Mouse (Mus musculus): Measurements from ENCODE around the gene Ppp1r2.

DNA sequence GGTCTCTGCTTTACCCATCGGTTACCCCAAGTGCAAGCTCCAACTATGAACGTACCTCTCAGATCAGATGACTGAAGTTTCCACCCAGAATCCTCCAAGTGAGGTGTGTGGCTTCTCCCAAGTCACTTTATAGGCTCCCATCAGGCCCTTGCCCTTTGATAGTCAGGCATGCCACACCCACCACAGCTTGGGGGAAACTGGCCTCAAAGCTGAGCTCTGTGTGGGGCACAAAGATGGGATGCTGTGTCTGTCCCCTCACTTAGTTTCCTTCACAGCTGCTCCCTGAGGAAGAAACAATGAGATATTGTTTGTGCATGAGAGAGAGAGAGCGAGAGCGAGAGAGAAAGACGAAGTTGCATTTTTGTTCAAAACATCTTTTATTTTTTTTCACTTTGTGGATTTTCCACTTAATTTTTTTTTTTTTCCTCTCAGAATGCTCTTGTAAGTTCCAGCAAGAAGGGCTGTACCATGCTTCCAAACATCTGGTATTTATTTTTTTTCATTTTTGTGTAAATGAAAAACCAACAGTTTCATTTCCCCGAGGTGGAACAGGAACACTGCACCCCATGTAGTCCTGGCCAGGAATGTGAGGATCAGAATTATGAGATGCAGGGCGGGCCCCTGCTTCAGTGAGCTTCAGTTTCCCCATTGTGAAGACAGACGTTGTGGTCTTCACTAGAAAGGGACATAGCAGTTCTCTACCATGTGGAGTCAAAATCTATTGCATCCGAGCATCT is 39.6 kb upstream of the Ppp1r2 start, which contains the start of gene Apod:
- TF ChIP-seq MAX (IDR thresholded peaks at IDR 0.05; ENCODE audit: low read depth): no peak
- TF ChIP-seq CEBPB (IDR thresholded peaks at IDR 0.05; ENCODE audit: insufficient read depth, poor library complexity, severe bottlenecking): no peak
- TF ChIP-seq POLR2A (IDR thresholded peaks at IDR 0.05; ENCODE audit: insufficient read length, low read depth): no peak
- TF ChIP-seq USF1 (IDR thresholded peaks at IDR 0.05; ENCODE audit: low read depth): no peak
- TF ChIP-seq E2F4 (IDR thresholded peaks at IDR 0.05; ENCODE audit: insufficient read depth): no peak
- TF ChIP-seq SRF (IDR thresholded peaks at IDR 0.05; ENCODE audit: control insufficient read depth, insufficient read length, low read depth): no peak
- no peak for TF ChIP-seq MYOD1 (IDR thresholded peaks at IDR 0.05; ENCODE audit: control insufficient read depth in 1 of 3, insufficient read length in 2 of 3, low read depth in 2 of 3)
- no peak for TF ChIP-seq TCF12 (IDR thresholded peaks at IDR 0.05; ENCODE audit: insufficient read depth, poor library complexity, severe bottlenecking)
- TF ChIP-seq MYOG (IDR thresholded peaks at IDR 0.05; ENCODE audit: control insufficient read depth in 1 of 3, insufficient read depth in 1 of 3, insufficient read length in 2 of 3, low read depth in 2 of 3): no peak
- no peak for TF ChIP-seq TCF3 (IDR thresholded peaks at IDR 0.05; ENCODE audit: insufficient read length, low read depth)
- no peak for TF ChIP-seq POLR2AphosphoS2 (IDR thresholded peaks at IDR 0.05; ENCODE audit: insufficient read length, low read depth)
